Comparison of ENCODE assay signal across 34 mouse cellular contexts in genomic region chr9:51892921-51893320, GRCm38 (mm10).
"Had no signal": no experiment of that assay in that cellular context is flagged by ENCODE, and none has a peak within 500 bp of the region (broad histone marks: within the 10 kb centered on the region; RNA-seq: fewer than 3 reads in every experiment).

No protein-coding gene starts in this region.

- DNase-seq: heart, postnatal 10 days; heart, postnatal 14 days; heart, postnatal 36 days; heart, postnatal 4 days; kidney, adult 11 months; kidney, adult 18-20 months; kidney, adult 2 months; kidney, adult 9 months; kidney, postnatal 10 days; kidney, postnatal 14 days; kidney, postnatal 25 days; kidney, postnatal 36 days; kidney, postnatal 4 days; layer of hippocampus, adult 9-11 months; layer of hippocampus, postnatal 36 days had no signal

- H3K9me3 ChIP-seq: heart, embryonic 10.5 days; heart, embryonic 12.5 days; heart, embryonic 13.5 days; heart, embryonic 15.5 days; hindbrain, embryonic 10.5 days; hindbrain, embryonic 12.5 days; hindbrain, embryonic 13.5 days; hindbrain, embryonic 15.5 days; intestine, embryonic 15.5 days; kidney, embryonic 15.5 days had no signal

- H3K9ac ChIP-seq: heart, embryonic 12.5 days; heart, embryonic 13.5 days; heart, embryonic 15.5 days; hindbrain, embryonic 12.5 days; hindbrain, embryonic 13.5 days; hindbrain, embryonic 14.5 days; hindbrain, embryonic 15.5 days; intestine, embryonic 15.5 days; kidney, embryonic 15.5 days had no signal

- H3K27me3 ChIP-seq: heart, embryonic 12.5 days; heart, embryonic 13.5 days; heart, embryonic 15.5 days; hindbrain, embryonic 12.5 days; hindbrain, embryonic 13.5 days; hindbrain, embryonic 15.5 days; intestine, embryonic 15.5 days; kidney, embryonic 15.5 days had no signal

- ATAC-seq: hindbrain, embryonic 16.5 days; hindbrain, postnatal 0 days; intestine, embryonic 15.5 days; intestine, embryonic 16.5 days; intestine, postnatal 0 days had no signal

- H3K36me3 ChIP-seq: heart, embryonic 10.5 days; heart, embryonic 12.5 days; heart, embryonic 13.5 days; heart, embryonic 15.5 days; hindbrain, embryonic 10.5 days; hindbrain, embryonic 12.5 days; hindbrain, embryonic 13.5 days; hindbrain, embryonic 15.5 days; intestine, embryonic 15.5 days; kidney, embryonic 15.5 days had no signal

- H3K27ac ChIP-seq: heart, embryonic 10.5 days; heart, embryonic 13.5 days; heart, embryonic 15.5 days; hindbrain, embryonic 10.5 days; hindbrain, embryonic 12.5 days; hindbrain, embryonic 13.5 days; hindbrain, embryonic 14.5 days; hindbrain, embryonic 15.5 days; hindbrain, postnatal 0 days; intestine, embryonic 15.5 days; kidney, embryonic 15.5 days; kidney, postnatal 0 days; layer of hippocampus, adult 2 months; left cerebral cortex, adult 2 months had no signal

- H3K4me2 ChIP-seq: heart, embryonic 11.5 days; heart, embryonic 12.5 days; heart, embryonic 13.5 days; heart, embryonic 15.5 days; hindbrain, embryonic 12.5 days; hindbrain, embryonic 13.5 days; hindbrain, embryonic 14.5 days; hindbrain, embryonic 15.5 days; intestine, embryonic 15.5 days; kidney, embryonic 15.5 days had no signal

- H3K4me1 ChIP-seq: heart, embryonic 10.5 days; heart, embryonic 12.5 days; heart, embryonic 13.5 days; heart, embryonic 15.5 days; hindbrain, embryonic 10.5 days; hindbrain, embryonic 12.5 days; hindbrain, embryonic 13.5 days; hindbrain, embryonic 15.5 days; intestine, embryonic 15.5 days; kidney, embryonic 15.5 days had no signal

- H3K4me3 ChIP-seq: heart, embryonic 10.5 days; heart, embryonic 12.5 days; heart, embryonic 13.5 days; heart, embryonic 15.5 days; hindbrain, embryonic 10.5 days; hindbrain, embryonic 12.5 days; hindbrain, embryonic 13.5 days; hindbrain, embryonic 15.5 days; intestine, embryonic 15.5 days; kidney, embryonic 15.5 days; layer of hippocampus, adult 2 months; left cerebral cortex, adult 2 months had no signal
